ENCODE assay signal across 12 mouse cellular contexts in the genomic region with DNA sequence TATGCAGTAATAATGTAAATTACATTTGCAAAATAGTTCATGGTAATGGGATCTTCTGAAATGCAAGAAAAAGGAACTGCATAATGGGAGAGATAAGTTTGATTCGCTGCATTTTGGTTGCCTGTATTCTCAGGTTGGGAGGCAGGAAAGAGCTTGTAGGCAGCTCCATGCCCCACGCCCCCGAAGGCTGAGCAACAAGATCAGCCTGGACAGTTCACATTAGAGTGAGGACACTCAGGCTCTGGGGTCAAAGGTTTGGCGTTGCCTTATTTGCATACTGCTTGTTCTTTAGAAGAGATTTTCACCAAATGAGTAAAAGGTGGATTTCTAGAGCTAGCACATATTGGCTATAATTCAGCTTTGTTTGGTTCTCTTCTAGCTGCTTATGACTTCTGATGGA.
"Had no signal": no experiment of that assay in that cellular context is flagged by ENCODE, and none has a peak within 500 bp of the region (broad histone marks: within the 10 kb centered on the region; RNA-seq: fewer than 3 reads in every experiment).

No protein-coding gene starts in this region.

- H3K4me1 ChIP-seq: limb, embryonic 12.5 days; limb, embryonic 15.5 days; liver, embryonic 13.5 days had no signal

- H3K4me2 ChIP-seq: limb, embryonic 12.5 days; limb, embryonic 15.5 days; liver, embryonic 13.5 days; midbrain, embryonic 11.5 days had no signal

- H3K9me3 ChIP-seq: limb, embryonic 12.5 days; limb, embryonic 15.5 days; liver, embryonic 13.5 days had no signal

- DNase-seq: left cerebral cortex, postnatal 4 days; liver, embryonic 13.5 days; lung, adult 2 months; lung, postnatal 14 days; lung, postnatal 4 days; midbrain, embryonic 14.5 days; thymus, adult 18-20 months; thymus, postnatal 36 days had no signal

- H3K27me3 ChIP-seq: limb, embryonic 12.5 days; limb, embryonic 15.5 days had no signal

- H3K27ac ChIP-seq: kidney, postnatal 0 days; limb, embryonic 12.5 days; limb, embryonic 15.5 days; liver, embryonic 13.5 days had no signal

- H3K36me3 ChIP-seq: limb, embryonic 12.5 days; limb, embryonic 15.5 days; liver, embryonic 13.5 days had no signal

- H3K4me3 ChIP-seq: limb, embryonic 12.5 days; limb, embryonic 15.5 days; liver, embryonic 13.5 days had no signal

- H3K9ac ChIP-seq: limb, embryonic 12.5 days; limb, embryonic 15.5 days; liver, embryonic 13.5 days had no signal
